Mouse (Mus musculus): Measurements from ENCODE around the gene Shkbp1. TPM values are rescaled to one million over a fixed set of nuclear protein-coding genes. Genes with fewer than 3 reads are reported as not detected.

Gene Shkbp1
- polyA plus RNA-seq, 1 experiment from 2014 or later, result 53.5 TPM

DNA sequence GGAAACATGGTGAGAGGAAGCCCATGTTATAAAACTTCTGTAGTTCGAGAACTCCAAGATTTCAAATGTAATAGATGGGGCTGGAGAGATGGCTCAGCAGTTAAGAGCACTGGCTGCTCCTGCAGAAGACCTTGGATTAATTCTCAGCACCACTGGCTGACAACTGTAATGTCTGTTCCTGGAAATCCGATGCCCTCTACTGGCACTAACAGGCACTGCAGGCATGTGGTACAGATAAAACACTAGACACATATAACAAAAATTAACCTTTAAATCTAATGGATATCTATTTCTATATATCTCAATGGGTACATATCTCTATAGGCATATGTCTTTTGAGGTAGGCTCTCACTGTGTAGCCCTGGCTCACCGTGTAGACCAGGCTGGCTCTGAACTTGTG is 41.4 kb downstream of the Shkbp1 start:
- Histone ChIP-seq H3K4me2 (no peak overlapping the region), H3K36me3 (ENCODE audit: insufficient read depth) (peaks cover 24% of the 10 kb centered on the region; the same call in 1 of the 2 replicates), H3K4me3 (ENCODE audit: low read depth, low read length) (no peak overlapping the region), H3K27ac (ENCODE audit: low read depth) (no peak overlapping the region), H3K27me3 (ENCODE audit: insufficient read depth, low read length) (no peaks in the 10 kb centered on the region), H3K9ac (no peak overlapping the region), H3K4me1 (ENCODE audit: insufficient read depth) (no peaks in the 10 kb centered on the region), H3K9me3 (ENCODE audit: low read depth, low read length) (peaks cover 11% of the 10 kb centered on the region; the same call in 1 of the 2 replicates)
- peak; percentile 38 for TF ChIP-seq CTCF (IDR thresholded peaks at IDR 0.05; ENCODE audit: low read depth)
- DNase-seq (no peak), ATAC-seq (ENCODE audit: insufficient read depth) (no peak)
- 92% methylated on average over 3 of the region's 3 CpGs for WGBS

DNA sequence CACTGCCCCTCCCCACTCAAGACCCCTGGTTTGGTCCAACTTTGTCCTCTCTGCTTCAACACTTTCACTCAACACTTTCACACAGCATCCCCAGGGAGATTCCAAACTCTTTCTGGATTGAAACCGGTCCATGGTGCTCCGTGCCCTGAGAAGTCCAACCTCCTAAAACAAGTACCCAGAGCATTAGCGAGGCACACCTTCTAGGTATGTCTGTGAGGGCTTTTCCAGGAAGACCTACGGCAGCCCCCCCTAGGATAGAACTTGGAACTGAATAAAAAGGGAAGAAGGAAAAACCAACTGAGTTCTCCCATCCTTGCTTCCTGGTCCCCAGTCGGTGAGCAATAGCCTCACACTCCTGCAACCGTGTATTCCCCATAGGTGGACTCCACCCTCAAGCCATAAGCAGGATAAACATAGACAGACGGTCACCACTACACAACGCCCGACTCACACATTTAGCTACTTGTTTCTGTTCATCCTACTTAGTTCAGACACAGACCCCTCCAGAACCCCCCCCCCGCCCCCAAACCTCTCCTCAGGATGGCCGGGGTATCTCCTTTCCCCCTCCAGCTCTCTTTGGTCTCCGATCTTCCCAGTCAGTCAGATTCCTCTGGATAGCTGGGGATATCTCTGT is 44.1 kb downstream of the Shkbp1 start:
- H3K27me3 ChIP-seq (ENCODE audit: insufficient read depth, low read length), result no peaks in the 10 kb centered on the region
- ATAC-seq (ENCODE audit: insufficient read depth) (no peak), DNase-seq (no peak)
- H3K9me3 ChIP-seq (ENCODE audit: low read depth, low read length), result peaks cover 11% of the 10 kb centered on the region; the same call in 1 of the 2 replicates
- 83% methylated on average over 12 of the region's 12 CpGs for WGBS
- H3K4me2 ChIP-seq, result no peak overlapping the region
- no peak overlapping the region for H3K4me3 ChIP-seq (ENCODE audit: low read depth, low read length)
- H3K4me1 ChIP-seq (ENCODE audit: insufficient read depth), result 0 out of 2 replicates have a peak, but pooled peaks cover 2% of the 10 kb centered on the region
- peaks cover 15% of the 10 kb centered on the region; the same call in 1 of the 2 replicates for H3K36me3 ChIP-seq (ENCODE audit: insufficient read depth)
- H3K9ac ChIP-seq, result no peak overlapping the region
- TF ChIP-seq CTCF (IDR thresholded peaks at IDR 0.05; ENCODE audit: low read depth), result no peak
- H3K27ac ChIP-seq (ENCODE audit: low read depth), result no peak overlapping the region

DNA sequence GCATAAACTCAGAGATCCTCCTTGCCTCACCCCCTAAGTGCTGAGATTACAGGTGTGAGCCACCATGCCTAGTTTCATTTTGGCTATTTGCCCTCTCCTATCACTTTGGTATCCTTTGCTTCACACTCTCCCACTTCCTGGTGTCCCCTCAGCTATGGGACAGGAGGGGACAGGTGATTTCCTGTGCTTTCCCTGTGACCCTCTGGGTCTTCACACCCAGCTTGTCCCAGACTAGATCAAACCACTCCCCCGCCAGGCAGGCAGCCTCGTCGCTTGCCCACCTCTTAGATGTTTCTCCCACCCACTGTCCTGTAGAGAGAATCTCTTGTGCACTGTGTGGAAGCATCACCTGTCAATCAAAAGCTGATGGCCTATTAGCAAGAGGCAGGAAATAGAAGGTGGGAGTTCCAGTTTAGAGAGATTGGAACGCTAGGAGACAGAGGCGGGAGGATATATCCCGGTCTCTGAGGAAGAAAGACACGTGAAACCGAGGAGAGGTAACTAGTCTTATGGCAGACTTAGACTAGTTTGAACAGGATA is 44.8 kb downstream of the Shkbp1 start:
- Histone ChIP-seq H3K4me1 (ENCODE audit: insufficient read depth) (0 out of 2 replicates have a peak, but pooled peaks cover 2% of the 10 kb centered on the region), H3K4me2 (peak overlapping the region; percentile 43; the same call in 1 of the 2 replicates), H3K36me3 (ENCODE audit: insufficient read depth) (peaks cover 15% of the 10 kb centered on the region; the same call in 1 of the 2 replicates), H3K27me3 (ENCODE audit: insufficient read depth, low read length) (no peaks in the 10 kb centered on the region), H3K9me3 (ENCODE audit: low read depth, low read length) (peaks cover 11% of the 10 kb centered on the region; the same call in 1 of the 2 replicates), H3K27ac (ENCODE audit: low read depth) (no peak overlapping the region), H3K9ac (no peak overlapping the region), H3K4me3 (ENCODE audit: low read depth, low read length) (no peak overlapping the region)
- DNase-seq (no peak), ATAC-seq (ENCODE audit: insufficient read depth) (no peak)
- no peak for TF ChIP-seq CTCF (IDR thresholded peaks at IDR 0.05; ENCODE audit: low read depth)
- WGBS, result 43% methylated on average over 8 of the region's 8 CpGs

DNA sequence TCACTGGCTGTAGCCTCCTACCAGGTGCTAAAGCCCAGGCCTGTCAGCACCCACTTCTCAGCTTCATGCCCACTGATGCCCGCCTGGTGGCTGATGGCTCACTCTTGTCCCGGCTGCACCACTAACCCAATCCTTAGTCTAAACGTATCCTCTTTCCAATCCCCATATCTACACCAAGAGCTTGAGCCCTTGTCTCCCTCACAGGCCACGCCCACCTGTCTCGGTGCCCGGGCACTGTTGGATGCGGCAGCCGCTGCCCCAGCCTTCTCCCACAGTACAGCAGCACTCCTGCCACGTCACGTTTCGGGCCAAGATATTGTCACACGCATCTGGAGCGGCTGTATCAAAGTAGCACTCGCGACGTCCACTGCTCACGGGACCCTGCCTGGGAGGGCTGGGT is 45.5 kb downstream of the Shkbp1 start:
- DNase-seq (peak; percentile 55), ATAC-seq (ENCODE audit: insufficient read depth) (peak; percentile 29; the same call in 1 of the 2 replicates)
- Histone ChIP-seq H3K9me3 (ENCODE audit: low read depth, low read length) (peaks cover 11% of the 10 kb centered on the region; the same call in 1 of the 2 replicates), H3K36me3 (ENCODE audit: insufficient read depth) (peaks cover 13% of the 10 kb centered on the region; the same call in 1 of the 2 replicates), H3K4me1 (ENCODE audit: insufficient read depth) (0 out of 2 replicates have a peak, but pooled peaks cover 2% of the 10 kb centered on the region), H3K27ac (ENCODE audit: low read depth) (peak overlapping the region; percentile 25; the same call in 1 of the 2 replicates), H3K4me3 (ENCODE audit: low read depth, low read length) (no peak overlapping the region), H3K27me3 (ENCODE audit: insufficient read depth, low read length) (no peaks in the 10 kb centered on the region), H3K4me2 (peak overlapping the region; percentile 43), H3K9ac (no peak overlapping the region)
- TF ChIP-seq CTCF (IDR thresholded peaks at IDR 0.05; ENCODE audit: low read depth), result no peak
- 10% methylated on average over 17 of the region's 17 CpGs for WGBS

DNA sequence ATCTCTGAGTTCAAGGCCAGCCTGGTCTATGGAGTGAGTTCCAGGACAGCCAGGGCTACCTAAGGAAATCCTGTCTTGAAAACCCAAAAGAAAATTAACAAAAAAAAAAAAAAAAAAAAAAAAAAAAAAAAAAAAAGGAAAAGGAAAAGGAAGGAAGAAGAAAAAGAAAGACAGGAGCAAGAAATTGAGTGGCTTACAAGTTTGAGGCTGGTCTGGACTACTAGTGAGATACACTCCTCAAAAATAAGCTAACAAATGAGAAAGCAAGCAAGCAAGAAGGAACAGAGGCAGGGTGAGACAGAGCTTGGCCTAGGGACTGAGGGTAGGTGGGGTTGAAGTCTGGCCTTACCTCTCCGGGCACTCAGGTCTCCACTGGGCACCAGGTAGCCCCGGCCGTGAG is 46.0 kb downstream of the Shkbp1 start:
- DNase-seq, result no peak
- 0 out of 2 replicates have a peak, but pooled peaks cover 2% of the 10 kb centered on the region for H3K4me1 ChIP-seq (ENCODE audit: insufficient read depth)
- no peaks in the 10 kb centered on the region for H3K27me3 ChIP-seq (ENCODE audit: insufficient read depth, low read length)
- ATAC-seq (ENCODE audit: insufficient read depth), result no peak
- whole genome bisulfite sequencing, result 77% methylated on average over 3 of the region's 3 CpGs
- no peak for TF ChIP-seq CTCF (IDR thresholded peaks at IDR 0.05; ENCODE audit: low read depth)
- H3K9me3 ChIP-seq (ENCODE audit: low read depth, low read length), result peaks cover 11% of the 10 kb centered on the region; the same call in 1 of the 2 replicates
- no peak overlapping the region for H3K4me3 ChIP-seq (ENCODE audit: low read depth, low read length)
- H3K9ac ChIP-seq, result no peak overlapping the region
- no peak overlapping the region for H3K27ac ChIP-seq (ENCODE audit: low read depth)
- H3K4me2 ChIP-seq, result peak overlapping the region; percentile 43
- peaks cover 13% of the 10 kb centered on the region; the same call in 1 of the 2 replicates for H3K36me3 ChIP-seq (ENCODE audit: insufficient read depth)

DNA sequence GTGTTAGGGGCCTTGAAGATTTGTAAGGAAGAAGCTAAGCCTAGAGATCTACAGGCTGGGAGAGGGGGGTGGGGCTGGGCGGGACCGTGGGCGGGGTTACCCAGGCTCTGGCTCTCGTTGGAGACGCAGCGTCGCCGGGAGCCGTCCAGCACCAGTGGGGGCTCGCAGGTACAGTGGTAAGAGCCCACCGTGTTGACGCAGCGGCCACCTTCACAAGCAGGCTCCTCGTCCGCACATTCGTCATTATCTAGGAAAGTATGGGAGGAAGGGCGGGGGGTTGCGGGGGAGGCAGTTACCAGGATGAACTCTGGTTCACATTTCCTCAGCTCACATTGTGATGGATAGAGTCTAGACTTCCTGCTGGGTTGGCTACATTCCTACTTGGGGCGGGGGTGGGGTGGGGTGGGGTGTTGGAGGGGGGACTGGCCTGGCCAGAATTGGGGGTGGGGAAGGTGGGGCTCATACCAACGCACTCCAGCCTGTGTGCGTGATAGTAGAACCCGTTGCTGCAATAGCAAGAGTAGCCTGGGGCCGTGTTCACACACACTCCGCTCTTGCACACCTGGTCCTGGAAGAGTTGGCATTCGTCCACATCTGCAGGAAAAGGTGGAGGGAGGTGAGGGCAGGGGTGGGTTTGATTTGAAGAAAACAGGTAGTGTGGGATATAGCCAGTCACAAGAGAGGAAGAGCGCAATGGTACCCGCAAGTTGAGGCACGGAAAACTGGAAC is 46.8 kb downstream of the Shkbp1 start:
- Histone ChIP-seq H3K9me3 (ENCODE audit: low read depth, low read length) (peaks cover 7% of the 10 kb centered on the region; the same call in 1 of the 2 replicates), H3K4me3 (ENCODE audit: low read depth, low read length) (peak overlapping the region; percentile 20), H3K4me2 (peak overlapping the region; percentile 53), H3K4me1 (ENCODE audit: insufficient read depth) (0 out of 2 replicates have a peak, but pooled peaks cover 2% of the 10 kb centered on the region), H3K9ac (no peak overlapping the region), H3K27ac (ENCODE audit: low read depth) (peak overlapping the region; percentile 14; the same call in 1 of the 2 replicates), H3K27me3 (ENCODE audit: insufficient read depth, low read length) (no peaks in the 10 kb centered on the region), H3K36me3 (ENCODE audit: insufficient read depth) (peaks cover 15% of the 10 kb centered on the region; the same call in 1 of the 2 replicates)
- TF ChIP-seq CTCF (IDR thresholded peaks at IDR 0.05; ENCODE audit: low read depth), result no peak
- DNase-seq, result peak; percentile 62
- peak; percentile 51; the same call in 1 of the 2 replicates for ATAC-seq (ENCODE audit: insufficient read depth)
- WGBS, result 11% methylated on average over 28 of the region's 28 CpGs

All from lung, embryonic 14.5 days (tissue).